In genomic region chr10:13687182-13687810, GRCm38 (mm10) we compare ENCODE assay signal across 18 mouse cellular contexts.
"Had no signal": no experiment of that assay in that cellular context is flagged by ENCODE, and none has a peak within 500 bp of the region (broad histone marks: within the 10 kb centered on the region; RNA-seq: fewer than 3 reads in every experiment).

No protein-coding gene starts in this region.

- H3K4me3 ChIP-seq: midbrain, embryonic 10.5 days; myocyte; neural tube, embryonic 13.5 days; neural tube, embryonic 15.5 days; stomach, embryonic 15.5 days had no signal

- ATAC-seq: midbrain, embryonic 16.5 days had no signal

- DNase-seq: lung, adult 18-20 months; lung, embryonic 14.5 days; lung, postnatal 10 days; lung, postnatal 4 days; midbrain, embryonic 14.5 days; retina, postnatal 1 day; right cerebral cortex, adult 18-20 months; right cerebral cortex, postnatal 25 days; thymus, adult 18-20 months; thymus, postnatal 14 days; thymus, postnatal 36 days had no signal

- H3K27ac ChIP-seq: midbrain, embryonic 10.5 days; neural tube, embryonic 13.5 days; neural tube, embryonic 15.5 days; stomach, embryonic 15.5 days; stomach, postnatal 0 days had no signal
